Mouse (Mus musculus): Measurements from ENCODE around the gene Ino80b.

- TF ChIP-seq EP300 (IDR thresholded peaks at IDR 0.05; ENCODE audit: low read length), result no peak
- TF ChIP-seq POLR2A (IDR thresholded peaks at IDR 0.05; ENCODE audit: low read depth, low read length), result 0 out of 2 replicates have a peak, but pooled peaks have one; percentile 18
- TF ChIP-seq CTCF (conservative IDR thresholded peaks at IDR 0.05 in 1 of 2, IDR thresholded peaks at IDR 0.05 in 1 of 2; ENCODE audit: low read depth in 2 of 2, low read length in 2 of 2), result no peak
- TF ChIP-seq BHLHE40 (IDR thresholded peaks at IDR 0.05; ENCODE audit: low read depth, low read length), result no peak
- no peak for TF ChIP-seq E2F4 (IDR thresholded peaks at IDR 0.05; ENCODE audit: insufficient replicate concordance, low read depth, low read length)
- TF ChIP-seq MAFK (IDR thresholded peaks at IDR 0.05; ENCODE audit: insufficient replicate concordance, low read length), result no peak
- TF ChIP-seq MAX (IDR thresholded peaks at IDR 0.05; ENCODE audit: low read length), result no peak
- TF ChIP-seq ZKSCAN1 (IDR thresholded peaks at IDR 0.05; ENCODE audit: borderline replicate concordance, low read depth, low read length), result no peak
- TF ChIP-seq ZC3H11A (IDR thresholded peaks at IDR 0.05; ENCODE audit: low read depth, low read length), result no peak
- no peak for TF ChIP-seq JUND (conservative IDR thresholded peaks at IDR 0.05; ENCODE audit: low read depth, low read length)
- no peak for TF ChIP-seq TCF12 (IDR thresholded peaks at IDR 0.05; ENCODE audit: low read depth, low read length)
- TF ChIP-seq MAZ (IDR thresholded peaks at IDR 0.05; ENCODE audit: low read depth, low read length), result no peak
- no peak for TF ChIP-seq MYC (IDR thresholded peaks at IDR 0.05; ENCODE audit: low read depth, low read length)
These were observed 6.2 kb downstream of the Ino80b start for GRCm38 (mm10) chr6:83118825-83119733.

Data from CH12.LX (cell line).